Mouse (Mus musculus): ENCODE measurements around the gene Eif2a. TPM values are rescaled to one million over a fixed set of nuclear protein-coding genes. Genes with fewer than 3 reads are reported as not detected.

Gene Eif2a
- total RNA-seq (2023), result 62.8 to 75.4 TPM (median 64.2 TPM) in 4 replicates

DNA sequence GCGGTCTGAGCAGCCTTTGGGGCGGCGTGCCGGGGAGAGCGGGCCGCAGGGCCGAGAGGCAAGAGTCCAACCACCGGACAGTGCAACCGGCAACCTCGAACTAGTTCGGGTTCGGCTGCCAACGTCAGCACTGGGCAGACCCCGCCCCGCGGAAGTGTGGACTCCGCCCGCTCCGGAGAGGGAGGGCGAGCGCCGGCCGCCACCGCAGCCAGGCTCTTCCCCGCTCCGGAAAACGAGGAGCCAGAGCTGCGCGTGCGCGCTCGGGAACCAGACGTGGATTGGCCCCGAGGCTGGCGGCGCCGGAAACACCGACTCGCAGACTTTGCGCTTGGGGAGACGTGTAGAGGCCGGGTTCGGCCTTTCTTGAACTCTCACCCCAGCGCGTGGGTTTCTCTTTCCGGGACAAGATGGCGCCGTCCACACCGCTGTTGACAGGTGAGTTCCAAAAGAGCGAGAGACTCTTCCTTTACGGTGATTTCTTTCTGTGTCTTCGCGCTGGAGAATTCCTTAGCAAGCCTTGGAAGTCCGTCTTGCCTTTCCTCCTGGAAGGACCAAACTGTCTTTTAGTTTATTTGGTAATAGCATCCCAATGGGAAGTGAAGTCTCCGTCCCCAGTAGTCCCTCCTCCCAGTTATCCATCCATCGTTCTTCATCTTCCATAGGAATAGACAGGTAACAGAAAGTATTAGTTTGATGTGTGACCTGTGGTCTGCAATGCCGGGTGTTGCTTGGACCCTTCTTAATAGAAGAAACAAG lies at the start of gene Eif2a, which contains the start of gene Serp1:
Gene Eif2a, plus strand, starts transcription at position 170 of the 756 bp plus-strand sequence.
Gene Serp1, minus strand, starts transcription at position 241 of the 756 bp plus-strand sequence.

DNA sequence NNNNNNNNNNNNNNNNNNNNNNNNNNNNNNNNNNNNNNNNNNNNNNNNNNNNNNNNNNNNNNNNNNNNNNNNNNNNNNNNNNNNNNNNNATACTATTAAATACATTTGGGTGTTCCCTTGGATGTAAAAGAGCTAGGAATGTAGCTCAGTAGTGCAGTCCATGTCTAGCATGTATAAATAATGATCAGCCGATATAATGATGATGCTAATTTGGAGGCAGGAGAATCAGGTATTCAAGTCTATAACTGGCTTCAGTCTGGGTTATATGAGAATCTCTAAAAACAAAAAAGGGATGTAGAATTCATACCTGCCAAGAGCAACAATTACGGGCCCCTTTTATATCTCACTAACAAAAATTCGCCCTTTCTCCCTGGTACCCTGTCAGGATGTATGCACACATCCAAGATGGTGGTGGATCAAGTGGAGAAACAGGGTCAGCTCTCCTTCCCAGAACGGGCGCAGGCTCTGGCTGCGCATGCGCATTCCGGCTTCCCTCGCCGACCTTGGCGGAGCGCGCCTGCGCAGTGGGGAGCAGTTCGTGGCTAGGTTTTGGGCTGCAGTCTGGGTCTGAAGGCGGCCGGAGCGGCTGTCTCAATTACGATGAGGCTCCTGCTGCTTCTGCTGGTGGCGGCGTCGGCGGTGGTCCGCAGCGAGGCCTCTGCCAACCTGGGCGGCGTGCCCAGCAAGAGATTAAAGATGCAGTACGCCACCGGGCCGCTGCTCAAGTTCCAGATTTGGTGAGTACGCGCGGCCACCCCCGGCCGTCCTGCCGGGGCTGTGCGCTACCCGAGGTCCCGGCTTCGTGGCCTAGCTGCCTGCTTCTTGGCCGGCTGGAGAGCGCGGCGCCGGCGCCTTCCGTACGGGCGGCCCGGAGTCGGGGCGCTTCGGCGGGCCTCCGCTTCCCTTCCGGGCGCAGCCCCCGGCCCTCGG lies 50.8 kb downstream of the Eif2a start, which contains the start of gene Selenot:
Gene Selenot, plus strand, starts transcription at position 500 of the 930 bp plus-strand sequence.

Other genes starting within 250 kb of the Eif2a start
- gene Tsc22d2, start 111.1 kb upstream of the Eif2a start, total RNA-seq (2023), result 76.5 to 88.0 TPM (median 81.4 TPM) in 4 replicates
- gene Serp1, start 71 bp downstream of the Eif2a start, total RNA-seq (2023), result 309 to 317 TPM (median 313 TPM) in 4 replicates
- gene Selenot, start 50.8 kb downstream of the Eif2a start, total RNA-seq (2023), result 137 to 144 TPM (median 141 TPM) in 4 replicates
- not detected in 4 replicates for gene Erich6, start 111.4 kb downstream of the Eif2a start, total RNA-seq (2023)
- gene Siah2, start 166.6 kb downstream of the Eif2a start, total RNA-seq (2023), result 116 to 128 TPM (median 121 TPM) in 4 replicates